Mouse (Mus musculus): ENCODE measurements around the gene Npas3.

GRCm38 (mm10) chr12:54120386-54120785 lies 871.9 kb downstream of the Npas3 start:
- TF ChIP-seq POLR2A (IDR thresholded peaks at IDR 0.05; ENCODE audit: insufficient read depth, low read depth, low read length) = no peak
- TF ChIP-seq CTCF (IDR thresholded peaks at IDR 0.05) = no peak

Data from heart, adult 2 months (tissue).